Mouse (Mus musculus) olfactory bulb, adult 2 months (tissue): ENCODE results near the gene Cep164.

Source experiments
- CTCF ChIP-seq: fragments of 200-500 bp; IDR thresholded peaks from 2 replicates; pipeline ENCODE4 v1.5.1; 2012; ENCODE audit warnings: low read depth, mild to moderate bottlenecking, low read length, moderate library complexity; ENCODE audit not compliant: insufficient read depth
- POLR2A ChIP-seq: fragments of 200-500 bp; IDR thresholded peaks from 2 replicates; pipeline ENCODE4 v1.6.1; 2012; ENCODE audit warnings: mild to moderate bottlenecking, low read depth, low read length, moderate library complexity; ENCODE audit not compliant: insufficient read depth

GRCm38 (mm10) chr9:45787071-45787470 is 41.4 kb downstream of the Cep164 start:
- TF ChIP-seq CTCF, result no peak
- no peak for TF ChIP-seq POLR2A
